Mouse (Mus musculus): Measurements from ENCODE around the gene Fnip1. TPM values are rescaled to one million over a fixed set of nuclear protein-coding genes. Genes with fewer than 3 reads are reported as not detected.

The Fnip1 gene
- polyA plus RNA-seq, 1 experiment = 1.1 TPM

DNA sequence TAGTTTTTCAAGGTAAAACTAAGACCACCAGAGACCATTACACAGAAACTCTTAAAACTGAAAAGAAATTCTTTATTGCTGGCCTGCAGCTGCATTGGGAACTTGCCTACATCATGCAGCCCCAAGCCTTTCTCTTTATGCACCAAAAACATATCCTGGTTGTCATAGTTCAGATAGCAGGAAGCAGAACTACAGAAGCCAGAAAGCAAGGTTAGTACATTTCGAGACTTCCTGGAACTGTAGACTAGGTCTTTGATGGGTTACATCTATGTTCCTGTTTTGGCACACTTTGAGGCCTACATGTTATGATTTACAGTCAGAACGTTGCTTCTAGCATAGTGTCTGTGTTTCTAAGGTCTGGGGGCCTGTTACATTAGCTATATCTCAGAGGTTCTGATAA is 95.8 kb downstream of the Fnip1 start:
- DNase-seq (ENCODE audit: low read depth, low spot score) = no peak
- WGBS = 55% methylated on average over 2 of the region's 2 CpGs

DNA sequence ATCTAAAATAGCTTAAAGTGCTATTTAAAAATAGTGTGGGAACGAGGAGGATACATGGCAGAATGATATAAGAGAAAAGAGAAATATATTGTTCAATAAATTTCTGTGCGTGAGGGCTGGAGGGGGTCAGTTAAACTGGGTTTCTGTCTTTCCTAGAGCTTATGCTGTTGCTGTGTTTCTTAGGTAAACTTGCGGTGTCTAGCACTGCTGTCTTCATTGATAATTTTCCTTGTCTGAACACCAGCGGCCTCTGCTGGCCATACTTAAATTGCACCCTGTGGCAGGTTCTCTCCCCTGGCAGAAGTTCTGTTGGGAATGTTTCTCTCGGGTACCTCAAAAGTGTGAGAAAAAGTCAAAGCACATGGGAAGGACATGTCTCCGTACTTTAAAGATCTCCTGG is 96.9 kb downstream of the Fnip1 start:
- DNase-seq (ENCODE audit: low read depth, low spot score) = peak; percentile 52
- 42% methylated on average over 6 of the region's 6 CpGs for WGBS

DNA sequence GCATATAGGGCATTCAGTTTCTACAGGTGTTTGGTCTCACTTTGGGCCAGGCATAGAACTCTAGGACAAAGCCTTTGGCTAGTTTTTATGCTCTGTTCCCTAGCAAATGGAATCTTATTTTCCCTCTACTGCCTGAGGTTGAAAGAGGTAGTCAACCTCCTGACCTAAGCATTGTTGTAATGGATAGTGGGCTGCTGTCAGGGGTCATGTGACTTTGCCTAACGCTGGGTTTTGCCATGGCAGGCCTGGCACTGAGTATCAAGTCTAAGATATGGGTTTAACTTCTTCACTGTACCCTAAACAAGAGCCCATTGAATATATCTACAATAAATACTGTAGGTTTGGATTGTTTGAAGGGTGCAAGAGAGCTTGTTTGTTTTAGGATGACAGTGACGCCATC is 101.0 kb downstream of the Fnip1 start:
- no peak for DNase-seq (ENCODE audit: low read depth, low spot score)
- 52% methylated on average over 2 of the region's 2 CpGs for WGBS

DNA sequence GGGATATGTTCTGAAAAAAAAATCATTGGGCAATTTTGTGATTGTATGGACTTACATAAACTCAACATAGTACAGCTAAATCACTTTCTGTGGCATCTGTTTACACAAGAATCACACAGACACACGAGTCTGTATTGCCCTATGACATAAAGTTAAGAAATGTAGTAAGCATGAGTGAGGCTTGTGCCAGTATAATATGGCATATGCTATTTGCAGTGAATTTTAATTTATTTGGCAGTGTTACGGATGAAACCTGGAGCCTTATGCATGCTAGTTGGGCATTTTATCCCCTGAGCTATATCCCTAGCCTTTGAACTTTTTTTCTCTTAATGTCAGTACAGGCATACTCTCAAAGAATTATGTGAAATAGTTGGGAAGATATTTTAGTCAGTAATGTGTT is 101.5 kb downstream of the Fnip1 start:
- WGBS = 53% methylated on average over 2 of the region's 2 CpGs
- no peak for DNase-seq (ENCODE audit: low read depth, low spot score)

GRCm38 (mm10) chr11:54540328-54540727 is 102.3 kb downstream of the Fnip1 start:
- no peak for DNase-seq (ENCODE audit: low read depth, low spot score)

GRCm38 (mm10) chr11:54542414-54542813 is 104.4 kb downstream of the Fnip1 start:
- no peak for DNase-seq (ENCODE audit: low read depth, low spot score)

DNA sequence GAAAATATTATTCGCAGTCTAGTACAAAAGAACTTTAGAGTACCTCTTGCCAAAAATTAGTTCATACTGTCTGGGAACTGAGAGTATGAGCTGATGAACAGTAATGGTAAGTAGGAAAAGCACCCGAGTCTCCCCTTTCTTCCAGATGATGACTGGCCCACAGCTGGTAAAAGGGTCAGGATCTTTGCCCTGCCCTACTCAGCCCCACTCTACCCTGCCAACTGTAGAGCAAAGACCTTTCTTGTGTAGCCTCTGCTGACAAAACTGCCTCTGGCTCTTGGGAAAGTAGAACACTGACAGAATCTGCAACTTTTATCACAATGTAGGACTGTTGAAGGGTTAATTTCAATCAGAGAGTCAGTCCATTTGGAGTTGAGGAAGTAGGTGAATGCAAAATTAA is 117.0 kb downstream of the Fnip1 start:
- DNase-seq (ENCODE audit: low read depth, low spot score) = no peak
- 89% methylated on average over 2 of the region's 2 CpGs for WGBS

GRCm38 (mm10) chr11:54562761-54563160 is 124.8 kb downstream of the Fnip1 start:
- peak; percentile 6 for DNase-seq (ENCODE audit: low read depth, low spot score)
- 74% methylated on average over 5 of the region's 5 CpGs for WGBS

Other genes starting within 250 kb of the Fnip1 start
- 0.15 and 0.21 TPM in 2 replicates for gene Csf2, start 188.5 kb upstream of the Fnip1 start, polyA plus RNA-seq (2012; rRNA removed)
- gene Il3, start 170.9 kb upstream of the Fnip1 start, polyA plus RNA-seq (2012; rRNA removed) = not detected in 2 replicates
- 0.53 and 2.0 TPM in 2 replicates for gene Acsl6, start 134.4 kb upstream of the Fnip1 start, polyA plus RNA-seq (2012; rRNA removed)
- not detected in 2 replicates for gene Meikin, start 67.5 kb upstream of the Fnip1 start, polyA plus RNA-seq (2012; rRNA removed)
- 11.1 and 19.1 TPM in 2 replicates for gene Rapgef6, start 84.6 kb downstream of the Fnip1 start, polyA plus RNA-seq (2012; rRNA removed)

Data from large intestine, adult 2 months (tissue).